Mouse (Mus musculus) G1E (cell line): ENCODE measurements around the gene Ehmt2.

ENCODE experiments used
- CTCF ChIP-seq: IDR thresholded peaks from 2 replicates; pipeline ENCODE4 v1.5.1; 2012; ENCODE audit warnings: low read depth, low read length, inconsistent platforms, mixed read lengths
- GATA1 ChIP-seq: IDR thresholded peaks from 2 replicates; pipeline ENCODE4 v1.6.1; 2012; ENCODE audit warnings: borderline replicate concordance, low read length, inconsistent platforms, mixed read lengths
- GATA2 ChIP-seq: IDR thresholded peaks from 2 replicates; pipeline ENCODE4 v1.6.1; 2012; ENCODE audit warnings: low read depth, low read length, inconsistent platforms, borderline replicate concordance
- TAL1 ChIP-seq: conservative IDR thresholded peaks from 2 replicates; pipeline ENCODE4 v1.6.1; 2012; ENCODE audit warnings: low read depth, low read length, inconsistent platforms, mixed read lengths

DNA sequence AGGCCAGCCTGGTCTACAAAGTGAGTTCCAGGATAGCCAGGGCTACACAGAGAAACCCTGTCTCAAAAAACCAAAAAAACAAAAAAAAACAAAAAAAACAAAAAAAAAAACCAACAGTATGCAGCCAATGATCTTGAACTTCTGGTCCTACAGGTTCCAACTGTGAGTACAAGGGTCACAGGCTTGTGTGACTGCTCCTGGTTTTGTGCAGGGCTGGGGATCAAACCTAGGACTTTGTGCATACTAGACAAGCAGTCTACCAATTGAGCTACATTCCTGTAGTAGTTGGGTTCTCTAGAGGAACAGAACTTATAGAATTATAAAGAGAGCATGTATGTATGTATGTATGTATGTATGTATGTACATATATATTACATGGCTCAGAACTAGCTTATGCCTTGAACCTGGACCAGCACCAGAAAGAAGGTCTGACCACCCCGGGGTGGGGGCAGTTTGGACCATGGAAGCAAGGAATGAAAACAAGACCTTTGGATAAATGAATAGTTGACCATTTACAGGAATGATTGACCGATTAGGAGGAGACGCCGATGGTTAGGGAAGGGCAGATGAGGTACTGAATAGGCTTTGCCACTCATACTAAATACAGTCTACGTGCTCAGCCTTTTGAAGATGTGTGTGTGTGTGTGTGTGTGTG lies 48.3 kb downstream of the Ehmt2 start:
- TF ChIP-seq CTCF (no peak), GATA1 (no peak), TAL1 (no peak), GATA2 (no peak)
